Mouse (Mus musculus) heart, postnatal 0 days (tissue): ENCODE measurements at regions not wholly inside any gene's neighbourhood (a gene's known extent, or its start where the extent isn't known, plus 50 kb on each side); places are given as distances from the start of the nearest gene placed in this dataset.

Source experiments
- CTCF ChIP-seq: IDR thresholded peaks from 2 replicates; pipeline ENCODE4 v1.5.1; 2016; ENCODE audit warnings: antibody characterized with exemption, control low read depth, low read depth
- EP300 ChIP-seq: IDR thresholded peaks from 2 replicates; pipeline ENCODE4 v1.6.1; 2016; ENCODE audit warnings: antibody characterized with exemption, low read depth

GRCm38 (mm10) chr12:46066896-46067295 is 751.8 kb downstream of the Nova1 start:
- no peak for TF ChIP-seq EP300
- no peak for TF ChIP-seq CTCF
